Mouse (Mus musculus): ENCODE measurements around the gene Faim. TPM values are rescaled to one million over a fixed set of nuclear protein-coding genes. Genes with fewer than 3 reads are reported as not detected.

Faim gene
- total RNA-seq, 2 experiments from 2014 or later: 34.1 to 35.8 TPM

- intact Hi-C loops (cut with DNase I): no loop called here
- TF ChIP-seq CTCF (IDR thresholded peaks at IDR 0.05): no peak
- no peak for DNase-seq (ENCODE audit: extremely low spot score in 1 of 2, low spot score in 2 of 2)
- Histone ChIP-seq H3K4me3 (no peak overlapping the region), H3K27ac (no peak overlapping the region)
Observed at GRCm38 (mm10) chr9:99016759-99017158, 30.6 kb downstream of the Faim start.

- no peak for DNase-seq (ENCODE audit: extremely low spot score in 1 of 2, low spot score in 2 of 2)
- intact Hi-C loops (cut with DNase I): no loop called here
- TF ChIP-seq CTCF (IDR thresholded peaks at IDR 0.05): no peak
- H3K4me3 ChIP-seq: no peak overlapping the region
- no peak overlapping the region for H3K27ac ChIP-seq
Observed at GRCm38 (mm10) chr9:99017679-99018078, 31.5 kb downstream of the Faim start.

- intact Hi-C loops (cut with DNase I): no loop called here
- no peak for TF ChIP-seq CTCF (IDR thresholded peaks at IDR 0.05)
- DNase-seq (ENCODE audit: extremely low spot score in 1 of 2, low spot score in 2 of 2): no peak
- H3K4me3 ChIP-seq: no peak overlapping the region
- H3K27ac ChIP-seq: no peak overlapping the region
Observed at GRCm38 (mm10) chr9:99021166-99021565, 35.0 kb downstream of the Faim start.

GRCm38 (mm10) chr9:99021751-99022150, 35.6 kb downstream of the Faim start:
- no peak overlapping the region for H3K4me3 ChIP-seq
- H3K27ac ChIP-seq: no peak overlapping the region
- no peak for DNase-seq (ENCODE audit: extremely low spot score in 1 of 2, low spot score in 2 of 2)
- TF ChIP-seq CTCF (IDR thresholded peaks at IDR 0.05): no peak
- intact Hi-C loops (cut with DNase I): no loop called here

GRCm38 (mm10) chr9:99032031-99032430, 45.9 kb downstream of the Faim start:
- Histone ChIP-seq H3K27ac (no peak overlapping the region), H3K4me3 (no peak overlapping the region)
- intact Hi-C loops (cut with DNase I): no loop called here
- no peak for DNase-seq (ENCODE audit: extremely low spot score in 1 of 2, low spot score in 2 of 2)
- TF ChIP-seq CTCF (IDR thresholded peaks at IDR 0.05): no peak

GRCm38 (mm10) chr9:99034111-99034510, 47.9 kb downstream of the Faim start:
- intact Hi-C loops (cut with DNase I): no loop called here
- Histone ChIP-seq H3K4me3 (no peak overlapping the region), H3K27ac (no peak overlapping the region)
- no peak for DNase-seq (ENCODE audit: extremely low spot score in 1 of 2, low spot score in 2 of 2)
- no peak for TF ChIP-seq CTCF (IDR thresholded peaks at IDR 0.05)

GRCm38 (mm10) chr9:99035575-99035974, 49.4 kb downstream of the Faim start, which contains the start of gene Gm1123:
Gene Gm1123, minus strand, starts transcription at chr9:99035715.
- no peak within 1 kb of the TSS for H3K27ac ChIP-seq
- intact Hi-C loops (cut with DNase I): no loop called here

GRCm38 (mm10) chr9:99041994-99042393, 55.8 kb downstream of the Faim start:
- DNase-seq (ENCODE audit: extremely low spot score in 1 of 2, low spot score in 2 of 2): no peak
- intact Hi-C loops (cut with DNase I): no loop called here
- no peak for TF ChIP-seq CTCF (IDR thresholded peaks at IDR 0.05)
- H3K27ac ChIP-seq: no peak overlapping the region
- H3K4me3 ChIP-seq: no peak overlapping the region

More at GRCm38 (mm10) chr9:99035575-99035974, 49.4 kb downstream of the Faim start, which contains the start of gene Gm1123:
- no peak for DNase-seq (ENCODE audit: extremely low spot score in 1 of 2, low spot score in 2 of 2)
- TF ChIP-seq CTCF (IDR thresholded peaks at IDR 0.05): no peak
- no peak within 1 kb of the TSS for H3K4me3 ChIP-seq

- H3K27ac ChIP-seq: no peak overlapping the region
- DNase-seq (ENCODE audit: extremely low spot score in 1 of 2, low spot score in 2 of 2): no peak
- TF ChIP-seq CTCF (IDR thresholded peaks at IDR 0.05): no peak
- intact Hi-C loops (cut with DNase I): no loop called here
- H3K4me3 ChIP-seq: no peak overlapping the region
Observed at GRCm38 (mm10) chr9:99042641-99043040, 56.5 kb downstream of the Faim start.

- Histone ChIP-seq H3K27ac (no peak overlapping the region), H3K4me3 (no peak overlapping the region)
- no peak for TF ChIP-seq CTCF (IDR thresholded peaks at IDR 0.05)
- DNase-seq (ENCODE audit: extremely low spot score in 1 of 2, low spot score in 2 of 2): no peak
- intact Hi-C loops (cut with DNase I): no loop called here
Observed at GRCm38 (mm10) chr9:99044761-99045160, 58.6 kb downstream of the Faim start.

GRCm38 (mm10) chr9:99048724-99049250, 62.6 kb downstream of the Faim start:
- H3K27ac ChIP-seq: no peak overlapping the region
- no peak overlapping the region for H3K4me3 ChIP-seq
- TF ChIP-seq CTCF (IDR thresholded peaks at IDR 0.05): no peak
- intact Hi-C loops (cut with DNase I): no loop called here
- DNase-seq (ENCODE audit: extremely low spot score in 1 of 2, low spot score in 2 of 2): no peak

- Histone ChIP-seq H3K27ac (no peak overlapping the region), H3K4me3 (no peak overlapping the region)
- no peak for DNase-seq (ENCODE audit: extremely low spot score in 1 of 2, low spot score in 2 of 2)
- intact Hi-C loops (cut with DNase I): no loop called here
- TF ChIP-seq CTCF (IDR thresholded peaks at IDR 0.05): no peak
Observed at GRCm38 (mm10) chr9:99049760-99050159, 63.6 kb downstream of the Faim start.

Other genes starting within 250 kb of the Faim start
- not detected for gene Prr23a1, start 143.9 kb upstream of the Faim start, total RNA-seq (2021)
- gene Prr23a2, start 129.9 kb upstream of the Faim start, total RNA-seq (2021): not detected
- not detected for gene Prr23a3, start 121.6 kb upstream of the Faim start, total RNA-seq (2021)
- not detected for gene 7420426K07Rik, start 83.3 kb upstream of the Faim start, total RNA-seq (2021)
- under 1 TPM; 0.91 to 0.95 TPM for gene Foxl2, start 31.1 kb upstream of the Faim start, total RNA-seq (2021)
- not detected for gene Gm1123, start 49.3 kb downstream of the Faim start, total RNA-seq (2021)
- 10 to 100 TPM; 23.5 to 25.6 TPM for gene Pik3cb, start 154.2 kb downstream of the Faim start, total RNA-seq (2021)

All from left cerebral cortex, adult 2 months (tissue).